Mouse (Mus musculus): ENCODE measurements around the gene Akap4. TPM values are rescaled to one million over a fixed set of nuclear protein-coding genes. Genes with fewer than 3 reads are reported as not detected.

The Akap4 gene
- polyA plus RNA-seq, 1 experiment, result not detected

DNA sequence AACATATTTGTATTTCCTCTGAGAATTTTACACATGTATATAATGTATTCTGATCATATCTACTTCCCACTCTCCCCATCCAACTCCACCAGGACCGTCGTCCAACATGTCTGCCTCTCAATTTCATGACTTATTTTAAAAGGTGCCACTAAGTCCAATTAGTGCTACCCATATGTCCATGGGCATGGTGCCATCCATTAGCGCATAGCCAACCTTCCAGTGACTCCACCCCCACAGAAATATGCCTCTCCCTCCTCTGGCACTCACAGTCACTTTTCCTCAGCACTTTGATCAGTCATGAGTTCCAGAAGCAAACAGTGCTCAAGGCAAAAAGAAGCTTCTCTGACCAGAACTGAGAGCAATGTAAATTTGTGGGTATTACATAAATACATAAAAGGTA lies 47.6 kb downstream of the Akap4 start:
- no peak overlapping the region for H3K27ac ChIP-seq (ENCODE audit: insufficient read depth, low read length)
- no peaks in the 10 kb centered on the region for H3K4me1 ChIP-seq (ENCODE audit: control insufficient read depth, insufficient read depth, low read length)
- no peak overlapping the region for H3K4me3 ChIP-seq (ENCODE audit: insufficient read depth, low read length)
- TF ChIP-seq CTCF (IDR thresholded peaks at IDR 0.05; ENCODE audit: extremely low read depth, insufficient read depth, low read length), result no peak
- TF ChIP-seq POLR2A (IDR thresholded peaks at IDR 0.05; ENCODE audit: extremely low read depth, insufficient read depth, low read length), result no peak

DNA sequence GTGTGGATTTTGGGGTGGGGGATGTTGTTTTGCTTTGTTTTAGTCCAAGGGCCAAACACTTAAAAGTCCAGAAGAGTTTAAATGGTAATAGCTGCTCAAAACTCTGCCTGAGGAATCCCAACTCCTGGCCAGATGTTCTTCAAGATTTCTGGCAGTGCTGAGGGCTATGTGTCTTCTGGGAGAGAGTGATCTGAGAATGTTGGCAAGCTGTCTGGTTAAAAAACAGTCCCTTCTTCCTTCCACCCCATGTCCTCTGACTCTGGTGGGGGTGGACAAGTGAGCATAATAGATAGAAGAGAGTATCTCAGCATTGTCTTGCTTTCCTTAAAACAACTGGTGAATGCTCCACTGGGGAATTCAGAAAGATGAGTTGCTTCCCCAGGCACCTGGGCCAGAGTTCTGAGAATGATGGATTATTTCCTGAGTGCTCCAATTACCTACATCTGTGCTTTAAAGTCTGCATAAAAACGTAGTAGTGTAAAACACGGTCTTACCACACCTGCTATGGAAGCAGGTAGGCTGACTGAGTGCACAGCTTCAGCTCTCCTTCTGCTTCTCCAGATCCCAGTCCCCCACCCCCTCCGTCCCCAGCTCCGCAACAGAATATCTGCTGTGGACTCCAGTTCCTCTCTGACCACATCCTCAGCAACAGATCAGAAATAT lies 54.4 kb downstream of the Akap4 start:
- no peak overlapping the region for H3K4me3 ChIP-seq (ENCODE audit: insufficient read depth, low read length)
- no peaks in the 10 kb centered on the region for H3K4me1 ChIP-seq (ENCODE audit: control insufficient read depth, insufficient read depth, low read length)
- no peak overlapping the region for H3K27ac ChIP-seq (ENCODE audit: insufficient read depth, low read length)
- TF ChIP-seq CTCF (IDR thresholded peaks at IDR 0.05; ENCODE audit: extremely low read depth, insufficient read depth, low read length), result no peak
- TF ChIP-seq POLR2A (IDR thresholded peaks at IDR 0.05; ENCODE audit: extremely low read depth, insufficient read depth, low read length), result no peak

Other genes with a start within 250 kb of the Akap4 start
- not detected in 2 replicates for gene Ccnb3, start 25.9 kb upstream of the Akap4 start, polyA plus RNA-seq (2012; rRNA removed)

Data from cortical plate, adult 2 months (tissue).